Mouse (Mus musculus) bone marrow, adult 2 months (tissue): ENCODE data around the gene Fgfr2.

Experiments
- CTCF ChIP-seq: fragments of 200-500 bp; IDR thresholded peaks from 2 replicates; pipeline ENCODE4 v1.5.1; 2011; ENCODE audit warnings: low read length, control low read depth; ENCODE audit not compliant: control insufficient read depth, insufficient read depth
- POLR2A ChIP-seq: fragments of 200-500 bp; IDR thresholded peaks from 2 replicates; pipeline ENCODE4 v1.6.1; 2011; ENCODE audit warnings: low read depth, mild to moderate bottlenecking, control low read depth, low read length, borderline replicate concordance; ENCODE audit not compliant: control insufficient read depth

DNA sequence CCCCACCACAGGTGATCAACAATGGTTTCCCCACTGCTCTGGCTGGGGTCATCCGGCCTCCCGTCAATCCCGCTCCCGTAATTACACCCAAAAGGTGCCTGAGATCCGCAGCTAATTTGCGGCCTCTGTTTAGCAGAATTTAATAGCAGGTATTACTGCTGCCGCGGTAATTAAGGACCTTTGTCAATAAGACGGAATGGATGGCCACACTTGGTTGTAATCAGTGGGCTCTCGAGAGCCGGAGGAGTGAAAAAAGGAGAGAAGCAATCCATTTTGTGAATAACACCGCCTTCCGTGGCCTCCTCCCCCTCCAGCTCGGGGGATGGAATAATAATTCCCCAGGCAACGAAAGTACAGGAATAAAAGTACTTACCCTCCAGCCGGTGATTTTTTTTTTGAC, 1479.1 kb downstream of the Fgfr2 start:
- TF ChIP-seq POLR2A: no peak
- TF ChIP-seq CTCF: no peak
